Mouse (Mus musculus): ENCODE measurements around the gene Scaf4.

GRCm38 (mm10) chr16:90235188-90235587, 49.1 kb downstream of the Scaf4 start:
- TF ChIP-seq CTCF (IDR thresholded peaks at IDR 0.05; ENCODE audit: low read depth, low read length): no peak
- no peak for TF ChIP-seq POLR2A (IDR thresholded peaks at IDR 0.05; ENCODE audit: insufficient read depth, low read length)
- no peak for TF ChIP-seq EP300 (IDR thresholded peaks at IDR 0.05; ENCODE audit: insufficient read depth, low read depth, low read length)

Measured in ES-Bruce4 (cell line).